Mouse (Mus musculus) embryonic stem cell, embryonic (primary cell): ENCODE measurements around the gene Arl15.

Experiments
- CTCF ChIA-PET, 4 experiments: fragments of 300-600 bp in 2 of 4; fragments of 350-600 bp in 2 of 4; sonication (Branson Sonifier 250); formaldehyde crosslinking; loops; one replicate each; lab custom pipeline; 2022; ENCODE audit warnings: inconsistent platforms in 2 of 4; lab: Charles Lee
- POLR2A ChIA-PET, 4 experiments: fragments of 300-600 bp in 2 of 4; fragments of 350-600 bp in 2 of 4; sonication (Branson Sonifier 250); formaldehyde crosslinking; loops; one replicate each; lab custom pipeline; 2022; ENCODE audit warnings: antibody characterized with exemption in 4 of 4, inconsistent platforms in 1 of 4; lab: Charles Lee

The Arl15 gene

GRCm38 (mm10) chr13:113869212-113870205 lies 75.2 kb downstream of the Arl15 start:
- ChIA-PET CTCF (interaction anchor here in 1 of 4 experiments (0.6 kb wide), 1 partner anchor 11 kb away, joined by 4 read pairs; no protein-coding TSS in a partner anchor), POLR2A (interaction anchor here in 2 of 4 experiments (1.0 to 2.6 kb wide), 4 partner anchors 11 to 75 kb away, joined by 3 to 7 read pairs (median 4); partner anchors contain the start of gene Arl15 (in 2 of the 2))

GRCm38 (mm10) chr13:113870403-113870802 lies 76.1 kb downstream of the Arl15 start:
- ChIA-PET POLR2A (interaction anchor here in 2 of 4 experiments (1.1 to 2.6 kb wide), 6 partner anchors 10 to 76 kb away, joined by 3 to 7 read pairs (median 4); partner anchors contain the start of gene Arl15 (in 1 of the 2)), CTCF (no interaction called here)

- CTCF ChIA-PET: interaction anchor here in 1 of 4 experiments (0.6 kb wide), 1 partner anchor 216 kb away, joined by 4 read pairs; no protein-coding TSS in a partner anchor
- POLR2A ChIA-PET: interaction anchor here in 1 of 4 experiments (0.7 to 2.0 kb wide), 5 partner anchors 13 to 233 kb away, joined by 3 to 5 read pairs (median 3); no protein-coding TSS in a partner anchor
These were observed 77.5 kb downstream of the Arl15 start for GRCm38 (mm10) chr13:113871853-113872252.

GRCm38 (mm10) chr13:113875724-113876123 lies 81.4 kb downstream of the Arl15 start:
- ChIA-PET CTCF (no interaction called here), POLR2A (interaction anchor here in 1 of 4 experiments (1.0 kb wide), 1 partner anchor 14 kb away, joined by 4 read pairs; no protein-coding TSS in a partner anchor)

GRCm38 (mm10) chr13:113877420-113877819 lies 83.1 kb downstream of the Arl15 start:
- CTCF ChIA-PET: interaction anchor here in 3 of 4 experiments (0.5 to 0.7 kb wide), 3 partner anchors 294 to 1180 kb away, joined by 3 read pairs; no protein-coding TSS in a partner anchor
- POLR2A ChIA-PET: interaction anchor here in 1 of 4 experiments (0.7 kb wide), 2 partner anchors 149 to 950 kb away, joined by 3 to 4 read pairs; no protein-coding TSS in a partner anchor

GRCm38 (mm10) chr13:113878571-113878970 lies 84.3 kb downstream of the Arl15 start:
- ChIA-PET CTCF (no interaction called here), POLR2A (interaction anchor here in 1 of 4 experiments (1.2 kb wide), 1 partner anchor 45 kb away, joined by 4 read pairs; no protein-coding TSS in a partner anchor)

- POLR2A ChIA-PET: interaction anchor here in 3 of 4 experiments (0.5 to 3.3 kb wide), 18 partner anchors 9 to 888 kb away, joined by 3 to 17 read pairs (median 3); partner anchors contain the start of gene Arl15 (in 1 of the 3)
- CTCF ChIA-PET: interaction anchor here in 1 of 4 experiments (0.6 kb wide), 1 partner anchor 912 kb away, joined by 5 read pairs; no protein-coding TSS in a partner anchor
These were observed 85.5 kb downstream of the Arl15 start for GRCm38 (mm10) chr13:113879651-113880327.

GRCm38 (mm10) chr13:113880564-113881171 lies 86.4 kb downstream of the Arl15 start:
- ChIA-PET POLR2A (interaction anchor here in 3 of 4 experiments (0.6 to 3.3 kb wide), 17 partner anchors 8 to 429 kb away, joined by 3 to 17 read pairs (median 4); partner anchors contain the start of gene Arl15 (in 1 of the 3)), CTCF (interaction anchor here in 2 of 4 experiments (1.3 to 1.6 kb wide), 2 partner anchors 16 kb away, joined by 3 to 4 read pairs; no protein-coding TSS in a partner anchor)

GRCm38 (mm10) chr13:113882959-113883358 lies 88.7 kb downstream of the Arl15 start:
- POLR2A ChIA-PET: interaction anchor here (0.7 to 3.3 kb wide), 17 partner anchors 11 to 380 kb away, joined by 3 to 16 read pairs (median 3); partner anchors contain the start of gene Arl15 (in 2 of the 4)
- CTCF ChIA-PET: interaction anchor here in 2 of 4 experiments (0.6 to 1.2 kb wide), 4 partner anchors 17 to 573 kb away, joined by 3 to 12 read pairs (median 8); no protein-coding TSS in a partner anchor

- ChIA-PET CTCF (no interaction called here), POLR2A (no interaction called here)
These were observed 92.8 kb downstream of the Arl15 start for GRCm38 (mm10) chr13:113887090-113887489.

- ChIA-PET CTCF (interaction anchor here in 1 of 4 experiments (0.7 kb wide), 1 partner anchor 15 kb away, joined by 3 read pairs; no protein-coding TSS in a partner anchor), POLR2A (interaction anchor here in 2 of 4 experiments (1.1 to 2.0 kb wide), 7 partner anchors 8 to 137 kb away, joined by 3 to 7 read pairs (median 5); partner anchors contain the start of gene Arl15 (in 1 of the 2))
These were observed 93.8 kb downstream of the Arl15 start for GRCm38 (mm10) chr13:113888126-113888525.

- CTCF ChIA-PET: no interaction called here
- POLR2A ChIA-PET: interaction anchor here in 2 of 4 experiments (1.0 to 2.3 kb wide), 11 partner anchors 8 to 136 kb away, joined by 3 to 17 read pairs (median 4); partner anchors contain the start of gene Arl15 (in 1 of the 2)
These were observed 94.4 kb downstream of the Arl15 start for GRCm38 (mm10) chr13:113888704-113889103.

GRCm38 (mm10) chr13:113889140-113890055 lies 95.1 kb downstream of the Arl15 start:
- ChIA-PET POLR2A (interaction anchor here in 3 of 4 experiments (0.6 to 2.3 kb wide), 15 partner anchors 8 to 454 kb away, joined by 3 to 17 read pairs (median 4); no protein-coding TSS in a partner anchor), CTCF (interaction anchor here in 2 of 4 experiments (0.5 to 0.6 kb wide), 3 partner anchors 43 to 544 kb away, joined by 3 to 10 read pairs (median 4); no protein-coding TSS in a partner anchor)

GRCm38 (mm10) chr13:113896684-113897083 lies 102.4 kb downstream of the Arl15 start:
- ChIA-PET CTCF (no interaction called here), POLR2A (interaction anchor here in 3 of 4 experiments (0.6 to 1.4 kb wide), 15 partner anchors 8 to 402 kb away, joined by 3 to 5 read pairs (median 3); no protein-coding TSS in a partner anchor)

GRCm38 (mm10) chr13:113897498-113897897 lies 103.2 kb downstream of the Arl15 start:
- ChIA-PET CTCF (no interaction called here), POLR2A (interaction anchor here in 2 of 4 experiments (0.8 to 1.3 kb wide), 7 partner anchors 9 to 283 kb away, joined by 3 to 5 read pairs (median 3); no protein-coding TSS in a partner anchor)

- ChIA-PET CTCF (no interaction called here), POLR2A (interaction anchor here in 2 of 4 experiments (1.1 to 1.3 kb wide), 3 partner anchors 9 to 33 kb away, joined by 3 to 5 read pairs (median 4); no protein-coding TSS in a partner anchor)
These were observed 103.6 kb downstream of the Arl15 start for GRCm38 (mm10) chr13:113897951-113898350.
